Mouse (Mus musculus) cerebellum, adult 2 months (tissue): ENCODE measurements at regions not wholly inside any gene's neighbourhood (a gene's known extent, or its start where the extent isn't known, plus 50 kb on each side); places are given as distances from the start of the nearest gene placed in this dataset.

Experiments
- CTCF ChIP-seq: fragments of 200-500 bp; IDR thresholded peaks from 2 replicates; pipeline ENCODE4 v1.5.1; 2011; ENCODE audit warnings: low read depth, mild to moderate bottlenecking, control low read depth, low read length, moderate library complexity, borderline replicate concordance; ENCODE audit not compliant: insufficient read depth
- POLR2A ChIP-seq: fragments of 200-500 bp; IDR thresholded peaks from 2 replicates; pipeline ENCODE4 v1.6.1; 2011; ENCODE audit warnings: low read length, control low read depth, borderline replicate concordance; ENCODE audit not compliant: insufficient read depth

DNA sequence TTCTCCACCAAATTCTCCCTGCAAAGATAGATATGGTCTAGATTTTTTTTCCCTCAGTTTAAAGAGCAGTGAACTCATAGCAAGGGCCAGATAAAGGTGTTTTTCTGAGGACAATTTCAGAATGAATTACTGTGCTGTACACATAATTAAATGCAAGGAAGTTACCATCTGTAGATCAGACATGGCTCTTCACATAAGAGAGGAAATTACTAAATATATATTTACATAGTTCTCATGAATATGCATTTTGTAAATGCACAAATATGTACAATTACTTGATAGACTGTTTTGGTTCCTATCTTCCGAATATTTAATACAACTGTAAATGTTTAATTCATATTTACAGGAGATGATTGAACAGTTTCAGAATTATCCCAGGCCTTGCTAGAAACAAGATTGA, 769.9 kb upstream of the A1bg start:
- no peak for TF ChIP-seq POLR2A
- no peak for TF ChIP-seq CTCF
